Mouse (Mus musculus): ENCODE data around the gene Gdf9.

Gene Gdf9

GRCm38 (mm10) chr11:53445562-53445961, 14.7 kb downstream of the Gdf9 start:
- DNase-seq (ENCODE audit: low spot score): no peak

GRCm38 (mm10) chr11:53446183-53446582, 15.4 kb downstream of the Gdf9 start:
- DNase-seq (ENCODE audit: low spot score): no peak

- no peak for DNase-seq (ENCODE audit: low spot score)
Measured at GRCm38 (mm10) chr11:53447996-53448395, 17.2 kb downstream of the Gdf9 start.

- no peak for DNase-seq (ENCODE audit: low spot score)
Measured at GRCm38 (mm10) chr11:53448529-53448928, 17.7 kb downstream of the Gdf9 start.

GRCm38 (mm10) chr11:53450070-53450705, 19.4 kb downstream of the Gdf9 start:
- DNase-seq (ENCODE audit: low spot score): no peak

GRCm38 (mm10) chr11:53451361-53451760, 20.5 kb downstream of the Gdf9 start:
- no peak for DNase-seq (ENCODE audit: low spot score)

GRCm38 (mm10) chr11:53452396-53452795, 21.6 kb downstream of the Gdf9 start:
- DNase-seq (ENCODE audit: low spot score): no peak

- no peak for DNase-seq (ENCODE audit: low spot score)
Measured at GRCm38 (mm10) chr11:53453031-53453430, 22.2 kb downstream of the Gdf9 start.

- no peak for DNase-seq (ENCODE audit: low spot score)
Measured at GRCm38 (mm10) chr11:53456474-53457371, 25.9 kb downstream of the Gdf9 start, which contains the start of the genes Gm10447 and Shroom1. TSS of gene Gm10447 (minus strand) at chr11:53457110. TSS of gene Shroom1 (plus strand) at chr11:53457205.

GRCm38 (mm10) chr11:53457372-53457954, 26.6 kb downstream of the Gdf9 start:
- DNase-seq (ENCODE audit: low spot score): no peak

GRCm38 (mm10) chr11:53458996-53459395, 28.2 kb downstream of the Gdf9 start:
- DNase-seq (ENCODE audit: low spot score): no peak

- DNase-seq (ENCODE audit: low spot score): no peak
Measured at GRCm38 (mm10) chr11:53460192-53460591, 29.4 kb downstream of the Gdf9 start.

GRCm38 (mm10) chr11:53461727-53462126, 30.9 kb downstream of the Gdf9 start:
- no peak for DNase-seq (ENCODE audit: low spot score)

GRCm38 (mm10) chr11:53463551-53464424, 33.0 kb downstream of the Gdf9 start:
- no peak for DNase-seq (ENCODE audit: low spot score)

GRCm38 (mm10) chr11:53466231-53466971, 35.6 kb downstream of the Gdf9 start:
- DNase-seq (ENCODE audit: low spot score): no peak

GRCm38 (mm10) chr11:53469294-53469967, 38.6 kb downstream of the Gdf9 start:
- no peak for DNase-seq (ENCODE audit: low spot score)

- DNase-seq (ENCODE audit: low spot score): peak; percentile 87
Measured at GRCm38 (mm10) chr11:53469968-53470695, 39.3 kb downstream of the Gdf9 start, which contains the start of gene Gm9837. TSS of gene Gm9837 (minus strand) at chr11:53470479.

- DNase-seq (ENCODE audit: low spot score): no peak
Measured at GRCm38 (mm10) chr11:53472709-53473108, 41.9 kb downstream of the Gdf9 start.

- no peak for DNase-seq (ENCODE audit: low spot score)
Measured at GRCm38 (mm10) chr11:53475620-53476019, 44.8 kb downstream of the Gdf9 start.

GRCm38 (mm10) chr11:53477833-53478232, 47.0 kb downstream of the Gdf9 start:
- no peak for DNase-seq (ENCODE audit: low spot score)

Measured in c-Kit-positive CD71-positive TER-119-positive erythroid progenitor cells, embryonic 14.5 days (primary cell).